Mouse (Mus musculus) frontal cortex, postnatal 25 days (tissue): ENCODE measurements around the gene Cux1.

Experiments used
- DNase-seq, 2 experiments: peaks; one replicate each; pipeline ENCODE4 v3.0.0; 2022; ENCODE audit warnings: low spot score in 2 of 2

The Cux1 gene

DNA sequence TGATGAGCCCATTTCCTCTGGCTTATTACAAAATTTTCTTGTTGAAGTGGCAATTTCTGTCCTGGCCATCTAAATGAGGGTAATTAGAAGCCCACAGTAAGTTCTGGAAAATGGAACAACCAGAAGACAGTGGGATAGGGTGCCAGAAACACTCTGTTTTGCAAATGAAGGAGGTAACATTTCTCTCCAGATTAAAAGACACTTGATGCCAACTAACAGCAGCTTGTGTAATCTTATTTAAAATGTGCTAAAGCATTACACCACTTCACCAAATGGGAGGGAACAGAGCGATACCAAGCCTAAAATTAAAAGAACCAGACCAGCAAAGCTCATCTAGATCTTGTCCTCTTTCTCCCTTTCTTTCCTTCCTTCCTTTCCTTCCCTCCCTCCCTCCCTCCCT, 61.0 kb downstream of the Cux1 start:
- no peak for DNase-seq

DNA sequence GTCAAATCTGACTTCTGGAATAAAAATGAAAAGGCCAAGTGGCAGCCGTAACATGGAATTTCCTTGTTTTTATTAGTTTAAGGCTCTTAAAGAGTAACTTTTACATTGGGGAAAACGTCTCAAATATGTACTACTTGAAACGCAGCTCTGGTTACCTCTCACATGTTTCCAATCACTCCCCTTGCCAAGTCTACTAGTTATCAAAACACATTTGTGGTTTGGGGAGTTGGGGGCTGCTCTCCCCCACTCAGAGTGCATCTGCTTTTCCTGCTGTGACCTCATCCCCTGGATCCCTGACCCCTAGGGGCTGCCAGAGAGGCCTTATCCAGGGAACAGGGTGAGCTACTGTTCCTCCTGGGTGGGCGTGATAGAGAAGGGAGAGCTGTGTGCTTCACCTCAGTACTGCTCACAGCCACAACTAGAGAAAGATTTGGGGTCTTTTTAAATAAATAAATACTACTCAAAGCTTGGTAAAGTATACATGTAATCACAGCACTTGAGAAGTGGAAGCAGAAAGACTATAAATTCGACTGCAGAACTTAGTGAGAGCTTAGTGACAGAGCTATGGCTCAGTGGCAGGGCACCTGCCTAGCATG, 64.7 kb downstream of the Cux1 start:
- no peak for DNase-seq

DNA sequence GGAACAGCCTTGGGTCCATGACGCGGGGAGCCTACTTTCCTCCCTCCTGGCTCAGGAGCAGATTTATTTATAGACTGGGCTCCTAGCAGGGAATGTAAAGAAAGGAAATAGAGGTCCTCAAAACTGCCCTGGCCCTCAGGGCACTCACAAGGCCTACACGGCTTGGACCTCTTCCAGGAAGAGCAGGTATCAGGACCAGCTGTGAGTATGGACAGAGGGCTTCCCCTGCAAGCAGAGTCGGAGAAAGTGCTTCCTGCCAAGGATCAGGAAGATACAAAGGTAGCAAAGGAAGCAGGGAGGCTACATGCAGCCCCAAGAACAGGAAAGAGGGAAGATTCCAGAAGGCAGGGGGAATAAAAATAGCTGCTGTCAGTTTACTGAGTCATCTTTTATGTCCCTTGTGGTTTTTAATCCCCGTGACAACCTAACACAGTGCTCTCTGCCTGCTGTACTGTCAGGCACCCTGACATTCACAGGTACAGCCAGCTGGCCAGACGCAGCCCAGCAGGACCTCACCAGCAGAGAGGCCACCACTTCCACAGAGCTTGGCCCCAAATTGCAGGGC, 66.9 kb downstream of the Cux1 start:
- DNase-seq, result no peak

DNA sequence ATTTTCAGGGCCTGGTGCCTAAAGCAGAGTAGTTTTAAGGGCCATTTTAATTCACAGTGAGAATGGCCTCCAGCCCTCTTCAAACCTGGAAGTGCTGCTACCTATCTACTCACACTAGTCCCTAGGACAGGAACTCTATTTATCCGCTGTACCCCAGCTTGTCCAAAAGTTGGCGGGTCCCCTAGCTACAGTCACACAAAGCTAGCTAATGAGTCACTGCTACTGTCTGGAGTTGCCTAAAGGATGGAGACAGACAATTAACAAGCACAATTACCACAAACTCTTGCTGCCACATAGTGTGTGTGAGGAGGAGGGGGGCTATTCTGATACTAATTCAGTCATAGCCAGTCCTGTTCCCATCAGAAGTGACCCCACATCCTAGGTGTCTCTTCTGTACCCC, 68.0 kb downstream of the Cux1 start:
- no peak for DNase-seq

DNA sequence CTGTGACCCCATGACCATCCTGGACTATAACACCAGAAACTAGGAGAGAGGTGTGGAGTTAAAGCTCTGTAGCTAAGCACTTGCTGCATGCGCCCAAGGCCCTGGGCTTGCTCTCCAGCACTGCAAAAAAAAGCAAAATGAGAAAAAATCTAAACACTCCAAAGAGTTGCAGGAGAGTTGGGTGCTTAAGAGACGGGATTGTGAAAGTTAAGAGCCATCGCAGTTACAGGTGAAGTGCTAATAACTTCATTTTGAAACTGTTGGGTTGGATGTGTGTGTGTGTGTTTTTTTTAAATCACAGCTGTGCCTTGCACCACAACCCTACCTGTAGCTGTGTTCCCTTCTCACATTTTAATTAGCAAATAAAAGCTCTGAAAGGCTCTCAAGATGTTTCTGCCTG, 68.5 kb downstream of the Cux1 start:
- no peak for DNase-seq

DNA sequence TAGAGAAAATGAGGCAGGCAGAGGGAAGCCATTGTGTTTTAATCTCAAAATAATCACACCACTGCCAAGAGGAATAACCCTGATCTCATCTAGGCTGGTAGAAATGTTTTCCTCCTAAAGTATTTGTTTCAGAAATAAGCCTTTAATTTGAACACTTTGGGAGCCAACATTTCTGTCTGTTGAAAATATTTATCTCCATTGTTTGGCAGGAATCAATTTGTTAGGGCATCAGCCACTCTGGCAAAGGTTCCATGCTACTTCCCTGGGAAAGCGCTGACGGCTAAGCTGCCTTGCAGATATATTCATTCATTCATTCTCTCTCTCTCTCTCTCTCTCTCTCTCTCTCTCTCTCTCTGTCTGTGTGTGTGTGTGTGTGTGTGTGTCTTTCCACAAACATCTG, 70.0 kb downstream of the Cux1 start:
- no peak for DNase-seq

DNA sequence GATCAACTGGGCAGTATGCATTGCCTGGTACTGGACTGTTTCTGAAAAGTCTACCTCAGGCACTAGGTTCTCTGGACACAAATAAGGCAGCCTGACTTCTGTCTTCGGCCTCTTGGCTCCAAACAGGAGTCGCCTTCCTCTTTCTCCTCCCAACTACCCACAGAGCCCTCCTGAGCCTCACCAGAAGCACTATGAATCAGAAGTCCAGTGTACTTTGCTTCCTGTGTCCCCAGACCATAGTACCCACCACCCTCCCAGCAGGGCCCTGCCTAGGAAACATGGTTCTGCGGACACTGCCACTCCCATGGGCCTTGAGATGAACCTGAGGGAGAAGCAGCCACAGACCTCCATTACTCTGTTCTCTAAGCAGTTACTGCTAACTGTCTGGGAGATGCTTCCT, 71.7 kb downstream of the Cux1 start:
- DNase-seq, result no peak

DNA sequence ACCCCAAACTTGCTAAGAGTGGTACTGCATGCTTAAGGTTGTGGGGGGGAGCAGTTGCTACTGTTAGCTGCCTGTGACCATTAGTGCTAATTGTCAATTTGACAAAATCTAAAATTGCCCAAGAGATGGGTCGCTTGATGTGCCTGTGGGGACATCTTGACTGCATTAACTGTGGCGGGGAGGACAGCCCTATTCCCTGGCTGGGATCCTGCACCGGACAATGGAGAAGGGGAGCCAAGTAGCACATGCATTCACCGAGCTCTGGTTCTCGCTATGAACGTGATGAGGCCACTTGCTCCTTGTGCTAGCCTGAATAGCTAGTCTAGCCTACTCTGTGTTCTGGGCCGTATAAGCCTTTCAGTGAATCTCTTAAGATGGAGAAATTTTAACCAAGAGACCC, 72.4 kb downstream of the Cux1 start:
- no peak for DNase-seq

DNA sequence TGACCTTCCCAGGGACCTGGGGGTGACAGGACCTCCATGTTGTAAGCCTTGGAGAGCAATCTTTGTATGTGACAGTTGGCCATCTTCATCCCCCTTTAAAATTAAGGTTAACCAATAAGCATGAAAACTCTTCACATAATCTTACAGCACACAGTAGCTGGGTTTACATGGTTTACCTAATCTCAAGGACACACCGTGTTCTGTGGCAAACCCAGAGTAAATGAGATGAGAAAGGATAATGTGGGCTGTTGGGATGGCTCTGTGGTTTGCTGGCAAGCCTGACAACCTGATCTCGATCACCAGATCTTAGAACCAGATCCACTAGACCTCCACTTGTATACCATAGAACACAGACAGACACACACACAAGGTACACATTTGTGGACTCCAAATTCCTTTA, 73.0 kb downstream of the Cux1 start:
- no peak for DNase-seq

DNA sequence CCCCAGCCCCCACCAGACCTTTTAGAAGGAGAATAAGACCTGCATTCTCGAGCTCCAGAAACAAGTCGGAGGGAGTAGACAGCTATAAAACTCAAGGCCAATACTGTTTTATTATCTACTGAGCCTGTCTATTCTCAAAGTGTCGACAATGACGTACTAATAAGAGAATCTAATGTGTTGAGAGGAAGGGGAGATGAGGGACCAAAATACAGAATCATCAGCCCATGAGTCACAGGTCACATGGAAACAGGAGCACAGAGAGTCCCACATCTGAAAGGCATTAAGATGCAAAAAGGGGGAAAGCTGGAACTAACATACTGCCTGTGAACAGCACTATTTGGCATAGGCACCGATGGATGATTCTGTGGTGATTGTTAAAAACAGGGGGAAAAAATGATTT, 77.8 kb downstream of the Cux1 start:
- DNase-seq, result no peak

DNA sequence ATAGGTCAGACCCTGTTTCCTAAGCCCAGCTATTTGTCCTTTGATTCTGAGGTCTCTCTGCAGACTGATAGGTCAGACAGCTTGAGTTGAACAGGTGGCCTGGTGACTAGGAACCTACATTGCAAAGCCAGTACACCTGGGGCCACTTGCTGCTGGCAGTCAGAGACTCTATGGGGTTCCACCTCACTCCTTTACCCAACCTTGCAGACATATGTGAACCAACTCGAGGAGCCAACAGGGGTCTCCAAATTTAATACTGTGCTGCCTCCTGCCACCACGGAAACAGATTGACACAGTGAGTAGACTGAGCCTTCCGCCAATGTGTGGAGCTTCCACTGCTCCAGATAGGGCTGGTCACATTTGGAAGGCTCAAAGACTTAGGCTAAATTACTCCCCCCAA, 78.6 kb downstream of the Cux1 start:
- no peak for DNase-seq

DNA sequence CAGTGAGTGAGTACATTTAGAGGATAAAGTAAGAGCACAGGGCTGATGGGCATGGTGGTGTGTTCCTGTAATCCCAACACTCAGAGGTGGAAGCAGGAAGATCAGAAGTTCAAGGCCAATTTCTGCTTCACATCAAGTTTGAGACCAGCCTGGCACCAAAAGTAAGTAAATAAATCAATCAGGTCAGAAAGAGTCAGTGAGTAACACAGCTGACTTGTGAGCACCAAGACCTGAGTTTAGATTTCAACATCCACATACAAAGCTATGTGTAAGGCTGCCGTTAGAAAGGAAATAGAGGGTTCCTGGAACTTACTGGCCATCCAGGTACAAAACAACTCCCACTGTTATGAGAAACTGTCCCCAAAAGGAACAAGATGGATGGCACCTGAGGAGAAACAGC, 79.1 kb downstream of the Cux1 start:
- no peak for DNase-seq

DNA sequence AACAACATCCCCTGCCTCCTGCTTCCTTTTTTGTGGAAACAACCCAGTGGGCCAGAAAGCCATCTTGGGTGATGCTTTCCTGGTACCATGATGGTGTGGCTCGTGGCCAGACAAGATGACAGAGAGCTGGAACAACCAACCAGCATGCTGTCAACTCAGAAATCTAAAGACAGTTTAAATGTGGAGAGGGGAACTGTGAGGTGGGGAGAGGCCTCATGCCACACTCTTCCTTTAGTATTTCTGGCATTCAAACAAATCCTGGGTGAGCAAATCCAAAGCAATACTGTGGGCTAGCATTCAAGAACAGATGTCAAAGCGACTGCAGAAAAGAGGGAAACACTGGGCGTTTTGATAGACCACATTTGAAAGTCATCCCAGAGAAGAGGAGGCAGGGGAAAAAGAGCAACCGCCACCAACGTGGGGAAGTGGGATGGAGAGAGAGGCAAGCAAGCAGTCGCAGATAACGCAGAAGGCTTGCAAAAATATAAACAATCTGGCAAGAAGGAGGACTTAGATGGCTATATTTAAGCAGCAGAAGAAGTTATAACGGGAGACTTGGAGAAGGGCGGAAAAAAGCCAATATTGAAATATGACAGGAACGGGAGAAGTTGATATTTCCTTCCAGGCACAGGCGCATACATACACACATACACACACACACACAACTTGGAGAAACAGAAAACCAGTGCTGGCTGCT, 79.7 kb downstream of the Cux1 start:
- no peak for DNase-seq

DNA sequence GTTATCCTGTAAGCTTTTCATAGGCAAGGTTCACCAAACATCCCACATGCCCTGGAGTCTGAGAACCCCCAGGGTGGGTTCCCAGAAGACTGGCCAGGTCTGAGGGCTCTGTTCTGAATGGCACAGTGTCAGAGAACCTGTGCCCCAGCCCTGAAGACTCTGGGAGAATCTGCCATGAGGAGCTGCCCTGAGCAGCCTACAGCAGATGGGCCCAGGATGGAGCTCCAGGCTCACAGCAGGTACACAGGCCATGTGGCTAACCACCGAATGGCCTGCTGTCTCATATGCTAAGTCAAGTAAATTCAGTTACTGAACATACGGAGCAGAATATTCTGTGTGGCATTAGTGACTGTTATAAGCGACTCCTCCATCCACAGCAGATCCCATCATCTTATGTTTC, 80.9 kb downstream of the Cux1 start:
- DNase-seq, result no peak

DNA sequence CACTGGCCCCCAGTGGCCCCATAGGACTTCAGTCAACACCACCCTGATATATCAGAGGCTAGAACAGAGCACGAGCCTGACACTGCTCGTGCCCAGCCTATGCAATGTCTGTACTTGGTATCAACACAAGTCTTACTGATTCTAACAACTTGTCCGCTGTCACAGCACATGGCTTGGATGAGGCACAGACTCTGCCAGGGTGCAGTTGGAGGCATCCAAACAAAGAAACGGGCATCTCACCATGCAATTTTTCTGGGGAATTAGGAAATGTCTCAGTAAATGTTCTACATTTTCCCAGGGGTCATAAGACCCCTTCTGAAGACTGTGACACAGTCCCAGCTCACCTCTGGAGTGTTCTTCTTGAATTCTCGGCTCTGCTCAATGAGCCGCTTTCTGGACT, 81.9 kb downstream of the Cux1 start:
- no peak for DNase-seq

DNA sequence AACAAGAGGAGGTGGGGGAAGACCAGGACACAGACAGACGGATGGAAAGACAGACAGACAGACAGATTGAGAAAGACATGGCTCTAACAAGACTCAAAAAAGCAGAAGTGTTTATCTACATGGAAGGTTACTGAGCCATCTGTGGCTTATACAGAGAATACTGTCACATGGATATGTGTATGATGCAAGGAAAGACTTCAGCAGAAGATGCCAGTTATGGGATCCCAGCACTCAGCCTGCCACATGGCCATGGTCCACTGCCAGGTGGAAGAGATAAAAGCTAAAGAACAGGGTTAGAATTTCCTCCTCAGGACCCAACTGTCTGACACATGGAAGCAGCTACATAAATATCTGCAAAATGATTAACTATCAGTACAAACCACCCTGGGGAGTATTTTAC, 84.9 kb downstream of the Cux1 start:
- DNase-seq, result no peak

DNA sequence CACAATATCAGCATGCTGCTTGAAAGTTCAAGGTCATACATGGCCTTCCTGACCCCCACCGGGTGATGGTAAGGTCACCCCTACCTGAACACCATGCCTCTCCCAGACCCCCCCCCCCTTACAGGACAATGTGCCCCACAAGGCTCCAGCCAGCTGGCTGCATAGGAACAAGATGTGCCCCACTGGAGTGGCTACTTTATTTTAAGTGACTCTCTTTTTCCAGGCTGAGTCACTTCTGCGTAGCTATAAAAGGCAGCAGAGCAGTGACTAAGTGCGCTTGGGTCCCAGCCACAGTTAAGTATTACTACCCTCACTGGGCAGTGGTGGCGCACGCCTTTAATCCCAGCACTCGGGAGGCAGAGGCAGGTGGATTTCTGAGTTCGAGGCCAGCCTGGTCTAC, 86.7 kb downstream of the Cux1 start:
- no peak for DNase-seq

DNA sequence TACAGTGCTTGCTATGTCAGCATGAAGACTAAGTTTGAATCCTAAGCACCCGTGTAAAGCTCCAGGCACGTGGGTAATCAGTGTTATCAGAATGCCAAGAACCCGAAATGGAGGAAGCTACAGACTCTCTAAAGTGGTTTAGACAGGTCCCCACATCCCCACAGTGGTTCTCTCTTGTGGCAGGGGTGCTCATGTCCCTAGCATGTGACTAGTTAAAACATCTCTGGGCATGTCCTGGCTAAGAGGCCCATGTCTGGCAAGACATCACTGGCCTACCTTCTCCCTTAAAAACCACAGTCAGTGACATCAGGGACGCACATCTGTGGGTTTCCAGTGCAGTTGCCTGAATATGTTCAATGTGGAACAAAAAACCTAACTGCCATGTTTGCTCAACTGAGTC, 87.5 kb downstream of the Cux1 start:
- no peak for DNase-seq

DNA sequence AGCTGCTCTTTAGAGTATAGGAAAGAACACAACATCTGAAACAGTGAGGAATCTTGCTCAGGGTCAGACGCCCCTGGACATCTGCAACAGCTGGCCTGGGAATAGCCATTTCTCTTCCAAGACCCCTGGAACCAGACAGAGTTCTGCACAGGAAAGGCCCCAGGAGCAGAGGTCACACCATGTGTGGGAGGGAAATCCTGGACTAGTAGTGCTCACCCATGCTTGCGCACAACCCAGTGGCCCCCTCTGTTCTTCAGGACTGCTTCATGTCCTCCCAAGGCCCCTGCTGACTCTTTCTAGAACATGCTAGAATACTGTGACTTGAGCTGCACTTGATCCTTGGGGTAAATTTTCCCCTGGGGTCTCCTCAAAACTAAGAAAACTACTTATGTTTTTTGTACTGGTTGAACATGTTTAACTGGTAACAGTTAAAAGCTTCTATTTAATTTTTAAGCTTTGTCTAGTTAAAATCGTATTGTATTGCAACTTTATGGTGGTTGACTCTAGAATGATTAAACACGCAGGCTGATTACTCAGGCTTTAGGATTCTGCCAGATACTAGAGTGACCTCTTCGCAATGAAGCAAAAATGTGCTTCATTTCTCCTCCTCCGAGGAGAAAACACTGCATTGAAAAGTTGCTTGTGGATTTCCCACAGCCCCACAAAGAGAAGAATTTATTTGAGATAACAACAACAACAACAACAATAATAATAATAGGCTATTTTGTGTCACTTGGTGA, 88.1 kb downstream of the Cux1 start:
- DNase-seq, result no peak

DNA sequence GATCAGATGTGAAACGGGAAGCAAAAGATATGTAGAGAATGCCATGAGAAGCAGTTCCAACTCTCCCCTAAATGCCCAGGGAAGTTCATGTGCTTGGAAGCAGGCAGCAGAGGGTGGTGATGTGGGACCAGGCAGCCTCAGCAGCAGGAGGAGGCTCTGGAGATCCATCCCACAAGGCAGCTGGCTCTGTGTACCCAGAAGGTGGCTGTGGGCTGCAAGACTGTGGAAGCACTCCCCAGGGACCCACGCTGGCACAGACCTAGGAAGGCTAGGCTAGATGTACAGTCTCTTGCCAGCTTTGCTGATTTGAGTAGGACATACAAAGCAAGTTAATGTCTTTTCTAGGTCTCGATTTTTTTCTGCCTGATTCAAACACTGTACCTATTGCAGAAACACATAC, 91.0 kb downstream of the Cux1 start:
- no peak for DNase-seq

DNA sequence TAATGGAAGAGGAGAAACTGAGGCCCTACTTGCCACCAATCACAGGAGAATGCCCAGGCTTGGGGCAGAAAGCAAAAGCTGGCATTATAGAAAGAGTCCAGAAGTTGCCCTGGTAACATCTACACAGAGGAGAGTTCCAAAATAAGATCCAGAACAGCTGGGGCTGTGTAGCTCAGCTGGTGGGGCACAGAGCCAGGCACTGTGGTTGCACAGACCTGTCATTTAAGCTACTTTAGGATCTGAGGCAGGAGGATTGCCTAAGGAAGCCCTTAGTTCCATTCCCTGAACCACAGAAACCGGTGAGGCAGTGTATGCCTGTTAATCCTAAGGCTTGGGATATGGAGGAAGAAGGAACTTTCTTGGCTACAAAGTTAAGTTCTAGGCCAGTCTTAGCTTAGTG, 92.1 kb downstream of the Cux1 start:
- DNase-seq, result no peak

DNA sequence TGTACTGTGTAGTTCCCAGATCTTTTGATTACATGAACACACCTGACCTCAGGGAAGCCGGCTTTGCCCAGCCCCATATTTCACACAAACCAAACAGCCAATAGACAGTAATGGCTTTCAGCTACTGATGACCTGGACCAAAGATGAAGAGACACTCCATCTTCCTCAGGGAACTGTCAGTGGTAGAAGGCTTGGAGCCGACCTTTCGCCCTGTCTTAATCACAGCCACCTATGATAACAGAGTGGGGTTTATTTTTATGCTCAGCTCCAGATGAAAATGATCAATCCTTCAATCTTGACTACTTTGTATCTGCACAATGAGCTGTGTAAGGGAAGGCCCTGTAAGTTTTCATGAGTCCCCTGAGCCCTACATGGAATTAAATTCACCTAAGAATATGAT, 93.2 kb downstream of the Cux1 start:
- DNase-seq, result no peak

DNA sequence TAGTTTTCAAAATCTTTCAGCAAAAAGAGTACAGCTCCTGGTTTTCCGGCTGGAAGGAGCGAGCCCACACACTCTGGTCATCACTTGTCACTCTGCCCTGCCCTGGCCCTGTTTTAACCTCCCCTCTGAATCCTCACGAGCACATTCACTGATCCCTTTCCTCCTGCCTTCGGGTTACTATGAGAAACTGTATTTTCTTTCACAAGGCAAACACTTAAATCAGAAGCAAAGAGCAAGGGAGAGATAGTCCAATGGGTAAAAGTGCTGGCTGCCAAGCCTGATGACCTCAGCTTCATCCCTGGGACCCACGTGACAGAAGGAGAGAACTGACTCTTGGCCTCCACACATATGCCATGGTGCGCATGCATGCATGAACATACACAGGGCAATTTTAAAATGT, 94.0 kb downstream of the Cux1 start:
- no peak for DNase-seq
